Mouse (Mus musculus): ENCODE measurements around the gene Sema5b.
"Not testable (repeated sequence)": the region's sequence is repeated elsewhere in the genome, so short reads cannot be mapped to it uniquely, and the experiment has no call there.

The Sema5b gene

GRCm38 (mm10) chr16:35549354-35549753 is 8.4 kb downstream of the Sema5b start:
- DNase-seq (ENCODE audit: low read depth, low spot score): no peak

GRCm38 (mm10) chr16:35555596-35556482 is 14.9 kb downstream of the Sema5b start:
- DNase-seq (ENCODE audit: low read depth, low spot score): no peak

- DNase-seq (ENCODE audit: low read depth, low spot score): no peak
Observed at GRCm38 (mm10) chr16:35557038-35557437, 16.1 kb downstream of the Sema5b start.

- no peak for DNase-seq (ENCODE audit: low read depth, low spot score)
Observed at GRCm38 (mm10) chr16:35561541-35561940, 20.6 kb downstream of the Sema5b start.

- DNase-seq (ENCODE audit: low read depth, low spot score): no peak
Observed at GRCm38 (mm10) chr16:35564246-35564905, 23.4 kb downstream of the Sema5b start.

- not testable (repeated sequence) for DNase-seq (ENCODE audit: low read depth, low spot score)
Observed at GRCm38 (mm10) chr16:35565601-35566000, 24.7 kb downstream of the Sema5b start.

GRCm38 (mm10) chr16:35568225-35568880 is 27.4 kb downstream of the Sema5b start:
- no peak for DNase-seq (ENCODE audit: low read depth, low spot score)

- no peak for DNase-seq (ENCODE audit: low read depth, low spot score)
Observed at GRCm38 (mm10) chr16:35569347-35569746, 28.4 kb downstream of the Sema5b start.

GRCm38 (mm10) chr16:35569758-35570157 is 28.8 kb downstream of the Sema5b start:
- DNase-seq (ENCODE audit: low read depth, low spot score): no peak

GRCm38 (mm10) chr16:35570627-35571026 is 29.7 kb downstream of the Sema5b start:
- no peak for DNase-seq (ENCODE audit: low read depth, low spot score)

- DNase-seq (ENCODE audit: low read depth, low spot score): no peak
Observed at GRCm38 (mm10) chr16:35573586-35573985, 32.6 kb downstream of the Sema5b start.

- no peak for DNase-seq (ENCODE audit: low read depth, low spot score)
Observed at GRCm38 (mm10) chr16:35577181-35577941, 36.4 kb downstream of the Sema5b start.

- DNase-seq (ENCODE audit: low read depth, low spot score): no peak
Observed at GRCm38 (mm10) chr16:35581299-35581698, 40.4 kb downstream of the Sema5b start.

- DNase-seq (ENCODE audit: low read depth, low spot score): no peak
Observed at GRCm38 (mm10) chr16:35583551-35584080, 42.7 kb downstream of the Sema5b start.

- DNase-seq (ENCODE audit: low read depth, low spot score): no peak
Observed at GRCm38 (mm10) chr16:35585126-35585694, 44.3 kb downstream of the Sema5b start.

GRCm38 (mm10) chr16:35587046-35587779 is 46.3 kb downstream of the Sema5b start:
- DNase-seq (ENCODE audit: low read depth, low spot score): no peak

GRCm38 (mm10) chr16:35587866-35588465 is 47.0 kb downstream of the Sema5b start:
- no peak for DNase-seq (ENCODE audit: low read depth, low spot score)

- no peak for DNase-seq (ENCODE audit: low read depth, low spot score)
Observed at GRCm38 (mm10) chr16:35588731-35589151, 47.8 kb downstream of the Sema5b start.

GRCm38 (mm10) chr16:35591756-35592155 is 50.8 kb downstream of the Sema5b start:
- no peak for DNase-seq (ENCODE audit: low read depth, low spot score)

Data from brain, embryonic 18.5 days (tissue).